Mouse (Mus musculus) Muller cell, postnatal 12 days (primary cell): ENCODE data around the gene Fam76b.
A peak's percentile ranks its signal among the peaks of the same experiment; 100 is the strongest.

Experiments used
- DNase-seq: peaks from one replicate; pipeline ENCODE4 v3.0.0-alpha.2; 2015; ENCODE audit errors: inconsistent ontology term

Fam76b gene

GRCm38 (mm10) chr9:13867646-13868045, 40.1 kb downstream of the Fam76b start:
- DNase-seq = no peak

DNA sequence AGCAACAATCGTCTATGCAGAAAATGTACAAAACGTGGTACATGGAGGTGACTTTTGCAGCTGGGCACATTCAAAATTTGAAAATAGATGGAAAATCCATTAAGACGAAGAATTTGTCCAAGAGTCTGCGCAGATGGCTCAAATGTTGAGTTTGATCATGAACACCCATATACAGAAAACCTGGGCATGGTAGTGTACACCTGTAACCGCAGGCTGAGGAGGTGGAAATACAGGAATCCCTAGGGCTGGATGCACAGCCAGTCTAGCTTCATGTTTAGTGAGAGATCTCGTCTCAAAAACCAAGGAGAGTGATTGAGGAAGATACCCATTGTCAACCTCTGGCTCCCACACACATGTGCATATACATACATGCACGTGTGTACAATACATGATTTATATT, 44.1 kb downstream of the Fam76b start:
- DNase-seq = no peak

- DNase-seq = no peak
These were observed 46.8 kb downstream of the Fam76b start for GRCm38 (mm10) chr9:13874359-13874758.

GRCm38 (mm10) chr9:13875340-13875739, 47.8 kb downstream of the Fam76b start:
- peak; percentile 27 for DNase-seq

- DNase-seq = no peak
These were observed 53.2 kb downstream of the Fam76b start for GRCm38 (mm10) chr9:13880761-13881160.

DNA sequence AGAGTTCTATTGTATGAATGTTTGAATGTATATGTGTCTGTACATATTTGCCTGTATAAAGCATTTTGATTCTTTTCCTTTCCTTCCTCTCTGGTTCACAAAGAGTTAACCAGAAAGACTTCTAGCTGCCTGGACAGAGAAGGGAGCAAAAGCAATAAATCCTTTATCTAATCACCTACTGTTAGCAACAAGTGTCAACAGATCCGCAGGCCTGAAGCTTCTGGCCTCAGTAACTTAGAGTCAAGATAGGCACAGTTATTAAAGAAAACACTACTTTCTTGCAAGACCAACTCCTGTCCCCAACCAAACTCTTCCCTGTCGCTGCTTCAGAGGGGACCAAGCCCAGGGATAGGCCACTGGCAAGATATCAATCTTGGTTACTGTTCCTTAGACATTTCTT, 55.0 kb downstream of the Fam76b start:
- DNase-seq = no peak

GRCm38 (mm10) chr9:13888981-13889380, 61.5 kb downstream of the Fam76b start:
- DNase-seq = no peak

DNA sequence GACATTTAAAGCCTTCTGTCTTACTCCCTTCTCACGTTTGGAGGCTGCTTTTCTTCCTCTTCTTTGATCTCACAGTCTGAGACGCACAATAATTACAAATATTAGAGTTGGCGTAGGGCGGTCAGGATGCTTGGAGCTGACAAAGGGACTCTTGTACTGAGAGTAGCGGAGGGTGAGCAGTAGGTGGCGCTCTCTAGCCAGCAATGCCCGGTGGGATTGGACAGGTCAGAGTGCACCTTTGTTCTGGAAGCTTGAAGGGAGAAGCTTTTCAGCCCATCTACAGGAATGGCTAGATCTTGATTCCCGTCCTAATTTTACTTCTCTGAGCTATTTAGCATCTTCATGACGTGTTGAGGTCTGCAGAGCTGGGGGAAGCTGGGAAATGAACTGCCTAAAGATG, 62.1 kb downstream of the Fam76b start:
- DNase-seq = peak; percentile 76

GRCm38 (mm10) chr9:13890171-13890570, 62.7 kb downstream of the Fam76b start:
- no peak for DNase-seq

DNA sequence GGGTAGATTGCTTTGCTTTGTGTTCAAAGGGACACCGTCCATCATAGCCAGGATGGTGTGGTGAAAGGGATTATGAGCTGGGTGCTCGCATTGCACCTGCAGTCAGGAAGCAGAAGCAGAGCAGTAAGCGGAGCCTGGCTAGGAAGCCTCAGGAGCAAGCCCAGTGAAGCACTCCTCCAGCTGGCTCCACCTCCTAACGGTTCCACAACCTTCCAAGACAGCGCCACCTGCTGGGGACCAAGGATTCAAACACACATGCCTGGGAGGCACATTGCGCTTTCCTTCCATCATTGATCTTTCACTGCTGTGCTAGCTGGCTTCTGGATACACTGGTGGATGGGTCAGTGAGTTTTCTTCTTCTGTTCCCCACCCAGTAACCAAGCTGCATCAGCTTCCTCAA, 64.4 kb downstream of the Fam76b start:
- DNase-seq = no peak

DNA sequence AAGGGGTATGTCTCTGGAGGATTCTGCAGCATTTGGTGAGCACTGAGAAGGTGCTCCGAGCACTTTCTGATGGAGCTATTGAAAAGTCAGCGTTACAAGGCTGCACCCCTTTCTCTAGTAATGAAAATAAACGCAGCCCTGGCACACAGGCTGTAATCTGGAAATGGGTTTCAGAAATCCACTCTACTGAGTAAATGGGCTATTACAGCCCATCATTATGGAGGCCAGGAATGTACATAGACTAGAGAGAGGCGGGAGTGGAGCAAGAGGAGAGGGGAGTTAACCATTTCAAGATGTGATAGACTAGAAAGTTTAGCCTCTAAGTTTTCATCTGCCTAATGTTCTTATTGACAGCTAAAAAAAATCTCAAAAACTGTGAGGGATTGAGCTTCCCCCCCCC, 65.5 kb downstream of the Fam76b start:
- DNase-seq = no peak

DNA sequence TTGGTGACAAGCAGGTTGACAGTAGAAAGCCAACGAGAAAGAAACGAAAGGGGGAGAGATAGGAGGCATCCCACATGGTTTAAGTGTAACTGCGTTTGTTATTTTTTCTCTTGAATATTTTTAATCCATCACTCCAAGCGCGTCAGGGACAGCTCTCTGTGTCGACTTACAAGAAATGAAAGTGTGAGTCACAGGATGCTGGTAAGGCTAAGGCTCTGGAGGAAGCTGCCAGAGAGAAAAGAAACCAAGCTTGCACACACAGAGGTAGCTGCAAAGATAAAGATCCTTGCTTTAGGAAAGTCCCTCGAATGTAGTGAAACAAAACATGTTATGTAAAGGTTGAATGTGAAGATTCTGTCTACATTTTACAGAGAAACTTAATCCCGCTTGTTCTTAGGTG, 67.0 kb downstream of the Fam76b start:
- no peak for DNase-seq

DNA sequence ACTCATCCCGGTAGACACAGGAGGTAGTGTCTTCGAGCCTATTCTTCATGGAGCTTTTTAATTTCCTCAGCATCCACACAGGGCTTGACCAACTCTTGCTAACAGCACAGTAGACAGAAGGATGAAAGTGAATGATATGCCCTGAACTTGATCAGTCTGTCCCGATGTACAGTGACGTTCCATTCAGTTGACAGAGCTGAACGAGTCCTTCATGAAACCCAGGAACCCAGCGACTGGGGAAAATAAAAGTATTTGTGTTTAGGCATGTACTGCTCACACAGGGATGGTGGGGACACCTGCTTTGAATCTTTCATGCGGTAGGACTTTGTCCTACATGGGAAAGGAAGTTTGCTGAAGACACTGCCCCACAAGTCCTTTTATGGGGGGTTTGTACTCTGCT, 67.4 kb downstream of the Fam76b start:
- DNase-seq = no peak

- no peak for DNase-seq
These were observed 68.5 kb downstream of the Fam76b start for GRCm38 (mm10) chr9:13896055-13896454.

- peak; percentile 30 for DNase-seq
These were observed 71.2 kb downstream of the Fam76b start for GRCm38 (mm10) chr9:13898510-13899305.

DNA sequence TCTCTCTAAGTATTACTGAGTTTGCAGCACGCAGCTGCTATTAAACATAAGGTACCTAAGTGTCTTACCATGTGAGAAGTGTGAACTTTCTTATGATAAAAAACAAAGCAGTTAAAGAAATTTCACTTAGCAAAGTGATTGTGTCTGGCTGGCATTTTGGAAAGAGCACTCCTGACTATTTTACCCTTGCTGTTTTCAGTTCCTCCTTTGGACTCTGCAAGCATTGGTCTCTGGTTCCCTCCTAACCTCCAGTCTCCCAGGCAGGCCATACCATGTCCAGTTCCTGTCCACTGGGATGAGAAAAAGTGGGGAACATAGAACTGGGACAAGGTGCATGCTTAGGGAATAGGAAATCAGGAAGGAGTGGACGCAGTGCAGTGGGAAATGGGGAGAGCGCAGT, 74.5 kb downstream of the Fam76b start:
- no peak for DNase-seq

GRCm38 (mm10) chr9:13904091-13904779, 76.7 kb downstream of the Fam76b start:
- DNase-seq = no peak
